Mouse (Mus musculus) bone marrow, adult 2 months (tissue): ENCODE results near the gene Agk. TPM values are rescaled to one million over a fixed set of nuclear protein-coding genes. Genes with fewer than 3 reads are reported as not detected.
A peak's percentile ranks its signal among the peaks of the same experiment; 100 is the strongest.

Experiments
- H3K27ac ChIP-seq: fragments of 200-500 bp; 2 replicates; pipeline ENCODE4 v1.5.1; 2012; ENCODE audit warnings: low read depth, mild to moderate bottlenecking, control low read depth, inconsistent platforms, low read length; ENCODE audit not compliant: control insufficient read depth, poor library complexity, insufficient read depth
- H3K4me1 ChIP-seq: fragments of 200-500 bp; 2 replicates; pipeline ENCODE4 v1.6.1; 2011; ENCODE audit warnings: low read length; ENCODE audit not compliant: control insufficient read depth, insufficient read depth
- H3K4me3 ChIP-seq: fragments of 200-500 bp; replicated peaks from 2 replicates; pipeline ENCODE3; 2011; ENCODE audit warnings: mild to moderate bottlenecking, low read depth, low read length, control low read depth; ENCODE audit not compliant: control insufficient read depth
- CTCF ChIP-seq: fragments of 200-500 bp; IDR thresholded peaks from 2 replicates; pipeline ENCODE4 v1.5.1; 2011; ENCODE audit warnings: low read length, control low read depth; ENCODE audit not compliant: control insufficient read depth, insufficient read depth
- POLR2A ChIP-seq: fragments of 200-500 bp; IDR thresholded peaks from 2 replicates; pipeline ENCODE4 v1.6.1; 2011; ENCODE audit warnings: low read depth, mild to moderate bottlenecking, control low read depth, low read length, borderline replicate concordance; ENCODE audit not compliant: control insufficient read depth
- WGBS: fragments of 180-500 bp; shearing (Covaris S2); methylation state at CpG from one replicate; pipeline ENCODE4 v1.1.7; 2018; 5-methylcytosine and 5-hydroxymethylcytosine counted together
- polyA plus RNA-seq: library from polyadenylated mRNA; stranded (reverse); fragments of >200 nt; gene quantifications from 2 replicates; pipeline ENCODE4 v1.2.4, GENCODE M21; 2011; ENCODE audit warnings: low replicate concordance; ENCODE audit not compliant: missing spikeins, insufficient read depth, insufficient read length

Agk gene
- polyA plus RNA-seq = 3.5 and 4.9 TPM in 2 replicates

GRCm38 (mm10) chr6:40324897-40325841 is at the start of gene Agk:
Gene Agk, plus strand, starts transcription at chr6:40325172.
- H3K27ac ChIP-seq = peak within 1 kb of the TSS; percentile 72
- H3K4me3 ChIP-seq = peak within 1 kb of the TSS; percentile 85
- peak; percentile 85; the same call in 1 of the 2 replicates for TF ChIP-seq POLR2A
- 0 out of 2 replicates have a peak, but pooled peaks have one; percentile 13 for TF ChIP-seq CTCF
- no peaks in the 10 kb centered on the region; the same call in 1 of the 2 replicates for H3K4me1 ChIP-seq
- 2% methylated on average over 51 of the region's 52 CpGs for WGBS

GRCm38 (mm10) chr6:40300707-40301106 is 24.3 kb upstream of the Agk start:
- Histone ChIP-seq H3K27ac (no peak overlapping the region), H3K4me3 (no peak overlapping the region), H3K4me1 (no peaks in the 10 kb centered on the region)
- TF ChIP-seq POLR2A = no peak
- no peak for TF ChIP-seq CTCF
- WGBS = 49% methylated on average over 5 of the region's 5 CpGs

GRCm38 (mm10) chr6:40303379-40303778 is 21.6 kb upstream of the Agk start:
- TF ChIP-seq POLR2A (no peak), CTCF (no peak)
- no peak overlapping the region for H3K27ac ChIP-seq
- H3K4me1 ChIP-seq = no peaks in the 10 kb centered on the region
- H3K4me3 ChIP-seq = no peak overlapping the region
- 15% methylated on average over 6 of the region's 6 CpGs for WGBS

- no peak overlapping the region for H3K27ac ChIP-seq
- no peak overlapping the region for H3K4me3 ChIP-seq
- H3K4me1 ChIP-seq = no peaks in the 10 kb centered on the region
- TF ChIP-seq POLR2A (no peak), CTCF (no peak)
These were observed 20.0 kb upstream of the Agk start for GRCm38 (mm10) chr6:40304972-40305371.

- H3K4me1 ChIP-seq = no peaks in the 10 kb centered on the region; the same call in 1 of the 2 replicates
- WGBS = 79% methylated on average over 8 of the region's 8 CpGs
These were observed 1.4 kb downstream of the Agk start for GRCm38 (mm10) chr6:40326341-40326740.

GRCm38 (mm10) chr6:40333497-40333896 is 8.5 kb downstream of the Agk start:
- 89% methylated on average over 2 of the region's 2 CpGs for WGBS
- no peak overlapping the region for H3K27ac ChIP-seq
- TF ChIP-seq POLR2A = no peak
- TF ChIP-seq CTCF = no peak
- H3K4me3 ChIP-seq = no peak overlapping the region
- no peaks in the 10 kb centered on the region for H3K4me1 ChIP-seq

More at GRCm38 (mm10) chr6:40326341-40326740, 1.4 kb downstream of the Agk start:
- no peak overlapping the region for H3K4me3 ChIP-seq
- no peak overlapping the region for H3K27ac ChIP-seq
- TF ChIP-seq CTCF = no peak
- TF ChIP-seq POLR2A = no peak

- Histone ChIP-seq H3K4me3 (no peak overlapping the region), H3K4me1 (no peaks in the 10 kb centered on the region), H3K27ac (no peak overlapping the region)
- no peak for TF ChIP-seq CTCF
- TF ChIP-seq POLR2A = no peak
- 83% methylated on average over 6 of the region's 6 CpGs for WGBS
These were observed 12.1 kb downstream of the Agk start for GRCm38 (mm10) chr6:40336735-40337731.
